Mouse (Mus musculus): ENCODE results near the gene Prb1. TPM values are rescaled to one million over a fixed set of nuclear protein-coding genes. Genes with fewer than 3 reads are reported as not detected.
"Not testable (repeated sequence)": the region's sequence is repeated elsewhere in the genome, so short reads cannot be mapped to it uniquely, and the experiment has no call there.

Gene Prb1
- polyA plus RNA-seq (2012; rRNA removed): not detected in 2 replicates

DNA sequence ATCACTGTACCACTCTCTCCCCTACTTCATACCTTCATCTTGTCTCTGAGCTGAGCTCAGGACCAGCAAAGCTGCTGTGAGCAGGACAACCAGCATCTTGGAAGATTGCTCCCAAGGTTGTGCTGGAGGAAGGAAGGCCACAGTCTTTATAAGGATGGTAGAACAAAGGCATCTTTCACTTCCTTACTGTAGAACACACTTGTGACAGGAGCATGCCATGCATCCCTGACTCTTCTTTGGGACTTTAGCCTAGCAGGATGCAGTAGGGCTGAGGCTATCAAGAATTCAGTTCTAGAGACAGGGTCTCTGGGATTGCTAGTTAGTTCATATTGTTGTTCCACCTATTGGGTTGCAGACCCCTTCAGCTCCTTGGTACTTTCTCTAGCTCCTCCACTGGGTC, at the start of gene Prb1:
Gene Prb1 (minus strand): TSS at position 101 of the 400 bp plus-strand sequence.
- H3K36me3 ChIP-seq (ENCODE audit: control insufficient read depth, insufficient read depth, low read length); H3K4me1 ChIP-seq (ENCODE audit: control insufficient read depth, insufficient read depth, low read length); H3K27ac ChIP-seq (ENCODE audit: control insufficient read depth, insufficient read depth, low read depth, low read length); H3K27me3 ChIP-seq (ENCODE audit: control insufficient read depth, insufficient read depth, low read length); H3K4me3 ChIP-seq (ENCODE audit: control insufficient read depth, low read depth, low read length): not testable (repeated sequence)

Other genes with a start within 250 kb of the Prb1 start
- not detected in 2 replicates for gene Prpmp5, start 104.2 kb upstream of the Prb1 start, polyA plus RNA-seq (2012; rRNA removed)
- not detected in 2 replicates for gene Gm8882, start 153.6 kb upstream of the Prb1 start, polyA plus RNA-seq (2012; rRNA removed)

All from testis, adult 2 months (tissue).